Mouse (Mus musculus) hematopoietic stem cell, adult 5-6 weeks (primary cell): ENCODE data around the gene Gm4553. TPM values are rescaled to one million over a fixed set of nuclear protein-coding genes. Genes with fewer than 3 reads are reported as not detected.
"Not testable (repeated sequence)": the region's sequence is repeated elsewhere in the genome, so short reads cannot be mapped to it uniquely, and the experiment has no call there.

Source experiments
- ATAC-seq, 2 experiments: fragments of 125-278 bp in 1 of 2; replicated peaks in 1 of 2; 2 replicates each; pipeline ENCODE4 v1.8.0; 2016 to 2017; ENCODE audit warnings: inconsistent platforms in 2 of 2, mild to moderate bottlenecking in 2 of 2, moderate number of reproducible peaks in 2 of 2, low read depth in 1 of 2, moderate TSS enrichment in 1 of 2; ENCODE audit not compliant: low FRiP score in 2 of 2, poor library complexity in 2 of 2, severe bottlenecking in 2 of 2, insufficient read depth in 1 of 2, low TSS enrichment in 1 of 2
- total RNA-seq: library from RNA; stranded (forward); fragments of 172-1452, 232-1000 nt; gene quantifications from 2 replicates; pipeline ENCODE4 v1.2.3, GENCODE M21; 2017

Gm4553 gene
- not detected in 2 replicates for total RNA-seq

- not testable (repeated sequence) for ATAC-seq
These were observed at the start of gene Gm4553 for GRCm38 (mm10) chr7:142165639-142166038. Gm4553 (minus strand) TSS chr7:142165739.

- not testable (repeated sequence) for ATAC-seq
These were observed 46.6 kb upstream of the Gm4553 start for GRCm38 (mm10) chr7:142212136-142212535.

- no peak for ATAC-seq
These were observed 46.0 kb upstream of the Gm4553 start, which contains the start of gene Gm7579 for GRCm38 (mm10) chr7:142211559-142211958. Gm7579 (plus strand) TSS chr7:142211859.

- ATAC-seq, result not testable (repeated sequence)
These were observed 41.4 kb upstream of the Gm4553 start for GRCm38 (mm10) chr7:142206891-142207290.

- no peak for ATAC-seq
These were observed 39.9 kb upstream of the Gm4553 start for GRCm38 (mm10) chr7:142205488-142205887.

- ATAC-seq, result no peak
These were observed 35.5 kb upstream of the Gm4553 start, which contains the start of gene Krtap5-3 for GRCm38 (mm10) chr7:142201064-142201463. Krtap5-3 (plus strand) TSS chr7:142201364.

GRCm38 (mm10) chr7:142198748-142199147, 33.2 kb upstream of the Gm4553 start:
- no peak for ATAC-seq

GRCm38 (mm10) chr7:142190289-142190688, 24.8 kb upstream of the Gm4553 start, which contains the start of gene Gm10153:
Gm10153 (minus strand) TSS chr7:142190389.
- no peak for ATAC-seq

- no peak for ATAC-seq
These were observed 22.6 kb upstream of the Gm4553 start for GRCm38 (mm10) chr7:142188156-142188555.

- no peak for ATAC-seq
These were observed 15.5 kb upstream of the Gm4553 start for GRCm38 (mm10) chr7:142181021-142181420.

GRCm38 (mm10) chr7:142178685-142179084, 13.1 kb upstream of the Gm4553 start:
- no peak for ATAC-seq

GRCm38 (mm10) chr7:142175905-142176304, 10.4 kb upstream of the Gm4553 start, which contains the start of gene Krtap5-2:
Krtap5-2 (minus strand) TSS chr7:142176005.
- ATAC-seq, result not testable (repeated sequence)

- peak in 1 of 2 experiments; percentile 29; a peak in 1 of 4 replicates for ATAC-seq
These were observed 4.3 kb upstream of the Gm4553 start for GRCm38 (mm10) chr7:142169836-142170235.

- no peak for ATAC-seq
These were observed 6.2 kb downstream of the Gm4553 start for GRCm38 (mm10) chr7:142159366-142159765.

GRCm38 (mm10) chr7:142157013-142157412, 8.5 kb downstream of the Gm4553 start, which contains the start of gene Gm29735:
Gm29735 (minus strand) TSS chr7:142157113.
- ATAC-seq, result not testable (repeated sequence)

GRCm38 (mm10) chr7:142155308-142155707, 10.2 kb downstream of the Gm4553 start:
- no peak for ATAC-seq

GRCm38 (mm10) chr7:142152191-142152590, 13.3 kb downstream of the Gm4553 start:
- no peak for ATAC-seq

- no peak for ATAC-seq
These were observed 16.9 kb downstream of the Gm4553 start for GRCm38 (mm10) chr7:142148633-142149032.

- ATAC-seq, result no peak
These were observed 19.5 kb downstream of the Gm4553 start for GRCm38 (mm10) chr7:142146033-142146432.
